Mouse (Mus musculus): ENCODE results near the gene Rasd2.

Gene Rasd2

DNA sequence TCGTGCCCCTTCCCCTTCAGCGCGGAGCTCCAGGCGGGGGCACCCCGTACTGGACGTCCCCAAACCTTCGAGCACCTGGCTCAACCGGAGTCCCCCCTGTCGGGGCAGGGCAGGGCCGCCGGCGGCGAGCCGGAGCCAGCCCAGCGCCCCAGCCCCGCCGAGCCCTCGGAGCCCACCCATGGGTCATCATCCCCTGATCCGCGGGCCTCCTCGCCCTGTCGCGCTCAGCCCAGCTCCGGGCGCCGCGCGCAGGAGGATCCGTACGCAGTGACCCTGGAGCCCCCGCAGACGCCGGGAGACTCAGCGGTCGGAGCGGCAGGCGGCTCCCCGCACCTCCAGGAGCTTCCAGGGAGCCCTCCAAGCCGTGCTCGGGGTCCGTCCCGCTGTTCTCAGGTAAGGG lies at the start of gene Rasd2:
Gene Rasd2, plus strand, starts transcription at position 259 of the 400 bp plus-strand sequence.
- peak; percentile 20 for DNase-seq

DNA sequence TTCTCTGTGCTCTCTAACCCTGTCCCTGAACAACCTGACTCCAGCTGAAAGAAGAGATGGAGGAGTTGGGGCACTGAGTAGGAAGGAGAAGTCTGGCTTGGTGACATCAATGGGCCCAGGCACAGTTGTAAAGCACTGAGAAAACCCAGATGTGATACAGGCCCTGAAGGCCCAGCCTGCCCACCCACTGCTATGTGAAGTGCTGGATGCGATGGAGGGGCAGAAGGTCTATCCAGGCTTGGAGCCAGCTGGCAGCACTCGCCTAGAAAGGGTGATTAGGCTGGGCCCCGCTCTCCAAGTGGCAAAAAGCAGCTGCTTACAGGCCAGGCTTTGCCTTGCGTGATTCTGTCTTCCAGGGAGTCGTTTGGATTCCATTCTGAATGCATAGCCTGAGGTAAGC lies 44.4 kb upstream of the Rasd2 start:
- DNase-seq = no peak

DNA sequence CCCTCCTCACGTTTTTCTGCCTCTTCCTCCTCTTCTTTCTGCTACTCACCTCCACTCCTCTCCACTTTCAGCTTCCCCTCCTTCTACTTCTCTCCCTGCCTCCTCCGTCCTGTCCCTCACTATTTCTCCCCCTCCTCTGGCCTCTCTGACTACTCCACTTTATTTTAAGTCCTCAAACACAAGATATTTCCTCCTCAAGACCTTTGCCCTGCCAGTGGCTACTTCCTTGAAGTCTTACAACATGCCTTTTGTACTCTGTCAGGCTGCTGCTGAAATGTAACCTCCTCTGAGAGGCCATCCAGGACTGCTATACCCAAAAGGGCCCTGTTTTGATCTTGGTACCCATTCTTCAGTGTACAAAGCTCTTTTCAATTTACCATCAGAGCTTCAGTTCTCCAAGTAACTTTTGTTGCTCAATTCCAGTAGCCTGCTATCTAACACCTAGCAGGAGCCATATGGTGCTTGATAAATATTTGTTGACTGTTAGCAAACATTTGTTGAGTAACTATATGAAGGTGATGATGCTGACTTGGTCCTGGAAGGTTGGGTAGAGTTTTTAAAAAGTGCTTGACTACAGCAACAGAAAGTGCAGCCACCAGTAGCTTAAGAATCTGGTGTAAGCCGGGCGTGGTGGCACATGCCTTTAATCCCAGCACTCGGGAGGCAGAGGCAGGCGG lies 41.6 kb upstream of the Rasd2 start:
- no peak for DNase-seq

DNA sequence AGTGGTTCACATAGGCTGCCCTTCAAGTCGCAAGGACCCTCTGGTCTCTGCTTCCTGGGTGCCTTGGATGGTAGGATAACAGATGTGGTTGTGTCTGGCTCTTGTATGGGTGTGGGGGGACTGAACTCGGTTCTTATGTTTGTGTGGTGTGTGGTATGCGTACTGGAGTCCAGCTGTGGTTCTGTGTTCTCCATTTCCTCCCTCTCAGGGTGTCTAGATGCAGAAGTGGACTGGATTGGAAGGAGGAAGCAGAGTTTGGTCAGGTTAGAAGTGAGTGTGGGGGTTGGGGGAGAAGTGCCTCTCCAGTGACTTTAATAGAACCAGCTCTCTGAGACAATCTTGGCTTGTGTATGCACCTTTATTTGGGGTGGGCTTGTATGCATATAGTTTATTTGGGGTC lies 20.7 kb upstream of the Rasd2 start:
- no peak for DNase-seq

DNA sequence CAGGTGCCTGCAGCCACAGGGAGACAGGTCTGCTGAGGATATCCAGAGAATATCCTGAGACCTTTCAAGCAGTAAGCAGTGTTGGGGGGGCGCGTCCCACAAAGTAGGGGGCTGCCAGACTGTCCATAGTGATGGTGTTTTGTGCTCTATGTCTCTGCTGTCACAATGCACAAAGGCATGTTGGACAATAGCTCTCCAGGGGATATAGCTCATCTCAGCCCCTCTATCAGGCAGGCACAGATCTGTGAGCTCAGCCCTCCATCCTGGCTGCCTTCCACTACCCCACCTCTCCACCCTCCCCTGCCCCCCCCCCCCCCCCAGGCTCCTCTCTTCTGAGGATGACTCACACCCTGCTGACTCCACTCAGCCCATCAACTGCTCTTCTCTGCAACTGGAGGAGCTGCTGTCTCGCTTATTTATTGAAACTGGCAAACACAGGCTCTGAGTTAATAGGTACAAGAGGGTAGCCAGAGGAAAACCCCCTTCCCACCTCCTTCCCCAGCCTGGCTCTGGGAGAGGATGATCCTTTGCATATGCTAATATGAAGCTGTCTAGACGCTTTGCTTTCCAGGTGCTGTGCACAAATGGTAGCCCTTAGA lies 19.2 kb upstream of the Rasd2 start:
- DNase-seq = no peak

DNA sequence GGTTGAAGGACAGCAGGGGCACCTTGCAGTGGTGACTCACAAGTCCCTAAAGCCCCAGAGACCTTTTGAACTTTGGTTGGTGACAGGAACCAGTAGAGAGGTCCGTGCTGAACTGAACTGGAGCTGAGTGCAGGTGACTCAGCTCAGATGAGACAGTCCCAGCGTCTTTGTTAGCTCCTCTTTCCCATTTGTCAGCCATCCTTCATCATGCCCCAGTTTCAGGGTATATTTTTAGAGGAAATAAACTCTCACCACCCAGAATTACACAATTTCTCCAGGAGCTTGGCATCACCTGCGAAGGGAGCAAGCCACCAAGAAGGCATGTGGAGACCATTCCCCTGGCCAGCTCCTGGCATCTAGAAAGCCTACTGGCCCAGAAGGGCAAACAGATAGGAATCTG lies 16.6 kb upstream of the Rasd2 start:
- DNase-seq = no peak

DNA sequence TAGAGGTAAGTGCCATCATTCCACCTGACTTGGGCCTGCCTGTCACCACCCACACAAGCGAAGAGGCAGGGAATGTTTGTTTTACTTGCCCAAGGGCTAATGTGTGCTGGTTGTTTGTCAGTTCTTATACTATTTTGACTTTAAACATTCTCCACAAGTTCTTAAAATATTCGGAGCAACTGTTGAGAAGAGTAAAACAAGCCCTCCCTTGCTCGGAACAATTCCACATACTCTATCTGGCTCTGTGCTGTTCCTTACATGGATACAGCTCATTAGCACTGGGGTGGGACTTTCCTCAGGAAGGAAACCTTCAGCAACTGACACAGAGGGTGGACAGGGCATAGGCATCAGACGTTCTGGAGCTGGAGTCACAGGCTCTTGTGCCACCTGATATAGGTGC lies 15.9 kb upstream of the Rasd2 start:
- no peak for DNase-seq

DNA sequence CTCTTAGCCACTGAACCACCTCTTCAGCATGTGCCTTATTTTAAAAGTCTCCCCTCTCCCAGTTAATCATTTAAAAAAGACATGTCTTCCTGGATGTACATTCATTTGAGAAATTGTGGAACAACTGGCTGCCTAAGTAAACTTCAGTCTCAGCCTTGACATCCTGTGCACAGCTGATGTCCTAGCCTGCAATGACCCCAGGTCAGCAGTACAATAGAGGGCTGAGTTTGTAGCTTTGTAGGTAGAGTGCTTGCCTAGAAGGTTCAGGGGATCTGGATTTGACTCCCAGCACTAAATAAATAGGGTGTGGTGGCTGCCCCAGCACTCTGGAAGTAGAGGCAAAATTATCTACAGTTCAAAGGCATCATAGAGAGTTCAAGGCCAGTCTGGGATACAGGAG lies 15.4 kb upstream of the Rasd2 start:
- DNase-seq = no peak

DNA sequence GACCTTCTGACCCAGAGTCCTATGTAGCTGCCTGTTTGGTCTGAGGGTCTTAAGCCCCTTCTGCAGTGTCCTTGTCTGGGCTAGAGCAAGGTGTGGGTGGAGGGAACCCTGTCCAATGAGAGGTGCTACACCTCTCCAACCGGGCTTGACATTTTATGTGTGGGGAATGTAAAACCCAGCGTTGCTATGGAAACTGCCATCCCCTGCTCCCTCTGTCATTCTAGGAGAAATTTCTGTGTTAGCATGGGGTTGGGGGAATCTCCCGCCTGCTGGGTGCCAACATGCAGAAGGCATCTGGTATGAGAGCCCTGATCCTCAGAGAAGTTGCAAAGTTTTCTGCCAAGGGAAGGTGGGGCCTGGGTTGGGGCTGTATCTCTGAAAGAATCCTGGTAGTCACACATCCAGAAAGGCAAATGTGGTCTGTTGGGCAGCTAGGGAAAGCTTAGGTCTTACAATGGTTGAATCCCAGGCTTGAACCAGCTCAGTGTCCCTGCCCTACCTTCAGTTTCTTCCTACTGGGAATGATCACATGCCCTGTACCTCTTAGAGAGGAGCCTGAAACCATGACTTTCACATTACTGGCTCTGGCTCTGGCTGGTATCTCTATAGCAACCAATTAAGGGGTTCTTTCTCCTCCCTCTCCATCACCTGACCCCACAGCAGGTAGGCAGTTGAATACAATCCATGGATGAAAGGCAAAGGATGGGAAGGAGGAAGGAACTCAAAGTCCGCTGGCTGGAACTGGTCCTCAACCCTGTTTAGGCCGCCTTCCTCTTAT lies 14.6 kb upstream of the Rasd2 start:
- DNase-seq = no peak

DNA sequence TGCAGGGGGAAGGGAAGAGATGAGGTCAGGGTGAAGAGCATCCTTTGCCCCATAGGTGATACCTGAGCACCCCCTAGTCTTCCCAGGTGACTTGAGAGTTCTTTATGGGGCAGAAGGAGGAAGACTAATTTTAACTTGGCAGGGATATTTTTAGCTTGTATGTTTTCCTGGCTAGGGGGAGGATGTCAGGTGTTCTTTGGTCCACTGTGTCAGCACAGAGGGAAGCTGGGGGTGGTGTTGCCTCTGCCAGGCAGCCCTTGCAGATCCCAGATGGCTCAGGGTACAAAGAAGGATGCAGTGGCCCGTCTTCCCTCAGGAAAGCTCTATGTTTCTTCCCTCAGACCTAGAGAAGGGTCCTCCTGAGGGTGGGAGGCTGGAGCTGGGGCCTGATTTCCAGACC lies 13.8 kb upstream of the Rasd2 start:
- no peak for DNase-seq

DNA sequence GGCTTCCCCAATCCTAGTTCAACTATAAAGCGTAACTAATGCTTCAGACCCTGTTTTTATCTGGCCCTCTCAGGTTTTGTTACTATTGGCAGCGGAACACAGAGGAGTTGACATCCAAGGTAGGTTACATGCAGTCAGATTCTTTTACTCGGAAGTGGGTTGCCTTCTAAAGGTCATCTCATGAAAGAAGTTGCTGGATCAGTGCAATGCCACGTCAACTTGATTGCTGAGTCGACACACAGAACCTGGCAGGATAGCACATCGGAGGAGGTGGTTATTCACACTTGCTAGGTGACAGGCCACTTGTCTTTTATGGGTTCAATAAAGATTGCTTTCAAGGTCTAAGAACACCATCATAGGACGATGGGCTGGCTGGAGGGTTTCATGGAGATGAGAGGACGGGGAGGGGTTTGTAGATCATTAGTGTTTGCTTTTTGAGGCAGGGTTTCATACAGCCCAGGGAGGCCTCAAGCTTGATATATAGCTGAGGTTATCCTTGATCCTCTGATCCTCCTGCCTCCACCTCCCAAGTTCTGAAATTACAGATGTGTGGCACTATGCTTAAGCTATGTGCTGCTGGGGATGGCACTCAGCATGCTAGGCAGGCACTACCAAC lies 11.6 kb upstream of the Rasd2 start:
- DNase-seq = no peak

DNA sequence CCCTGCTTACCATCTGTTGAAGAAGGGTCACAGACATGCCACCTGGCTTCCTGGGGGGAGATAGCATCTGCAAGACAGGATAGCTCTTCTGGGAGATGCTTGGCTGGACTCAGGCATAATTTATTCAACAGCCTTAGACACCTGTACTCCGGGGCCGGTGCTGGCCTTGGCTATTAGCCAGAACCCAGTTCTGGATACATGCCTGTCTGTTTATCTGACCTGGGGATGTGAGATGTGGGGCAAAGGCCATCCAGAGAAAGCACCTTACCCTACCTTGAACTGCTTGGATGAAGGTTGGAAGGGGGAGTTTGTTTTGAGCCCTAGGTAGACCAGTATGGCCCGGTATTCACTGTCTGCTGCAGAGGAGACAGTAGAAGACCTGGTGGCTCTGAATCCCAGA lies 10.8 kb upstream of the Rasd2 start:
- DNase-seq = no peak

DNA sequence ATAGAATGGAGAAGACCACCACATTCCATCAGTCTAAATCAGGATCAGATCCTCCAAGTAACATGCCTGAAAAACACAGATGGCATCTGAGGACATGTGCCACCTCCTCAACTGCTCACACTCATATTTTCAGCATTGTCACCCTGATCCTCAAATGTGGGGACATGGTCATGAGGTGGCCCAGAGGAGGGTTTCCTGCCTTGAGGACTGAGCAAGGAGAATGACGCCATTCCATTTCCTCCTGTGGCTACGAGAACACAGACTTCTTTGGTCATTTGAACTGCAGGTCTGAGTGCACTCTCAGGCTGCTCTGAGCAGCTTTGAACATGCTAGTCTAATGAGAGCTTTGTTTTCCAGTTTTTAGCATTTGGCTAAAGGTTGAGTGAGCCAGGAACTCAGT lies 10.3 kb upstream of the Rasd2 start:
- DNase-seq = no peak

DNA sequence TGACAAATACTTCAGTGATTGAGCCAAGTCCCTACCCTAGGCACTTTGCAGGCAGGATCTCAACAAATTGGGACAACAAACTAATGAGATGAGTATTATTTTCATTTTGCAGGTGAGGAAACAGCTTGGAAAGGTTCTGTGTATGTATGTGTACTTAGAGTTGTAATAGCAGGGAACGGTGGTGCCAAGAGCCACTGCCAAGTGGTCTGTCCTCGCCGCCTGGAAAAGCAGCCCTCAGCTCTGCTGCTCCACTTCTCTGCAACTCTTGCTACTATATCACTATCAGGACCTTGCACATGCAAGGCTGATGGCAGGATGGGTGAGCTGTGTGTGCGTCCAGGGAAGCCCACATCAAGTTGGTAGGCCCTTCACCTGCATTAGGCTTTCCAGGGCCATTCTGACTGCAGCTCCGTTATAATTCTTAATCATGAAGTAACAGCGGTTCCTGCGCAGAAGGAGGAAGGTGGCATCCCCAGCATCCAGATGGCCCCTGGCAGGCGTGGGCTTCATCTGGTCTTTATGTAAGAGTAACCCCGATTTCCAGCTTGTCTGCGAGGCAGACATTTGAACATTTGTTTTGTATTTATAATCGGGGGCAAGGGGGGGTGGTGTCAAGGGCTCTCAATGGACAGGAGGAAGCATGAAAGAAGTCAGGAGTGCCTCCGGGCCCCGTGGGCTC lies 9.4 kb upstream of the Rasd2 start:
- DNase-seq = no peak

DNA sequence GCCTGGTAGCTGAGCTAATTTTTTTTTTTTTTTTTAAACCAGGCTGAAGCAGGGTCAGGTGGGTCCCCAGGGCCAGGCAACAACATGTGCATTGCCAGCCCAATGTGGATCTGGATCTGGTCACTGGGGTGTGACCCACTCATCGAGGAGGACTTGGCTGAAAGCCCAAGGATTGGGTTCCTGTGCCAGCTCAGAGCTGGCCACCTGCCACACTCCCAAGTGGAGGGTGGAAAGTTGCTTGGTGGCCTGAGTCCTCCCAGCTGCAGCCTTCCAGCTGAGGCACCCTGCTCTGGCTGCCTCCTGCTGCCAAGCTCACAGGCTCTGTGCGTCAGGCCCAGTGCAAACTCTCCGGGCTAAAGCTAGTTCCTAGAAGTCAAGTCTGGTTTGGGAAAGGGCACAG lies 2.3 kb upstream of the Rasd2 start:
- DNase-seq = no peak

DNA sequence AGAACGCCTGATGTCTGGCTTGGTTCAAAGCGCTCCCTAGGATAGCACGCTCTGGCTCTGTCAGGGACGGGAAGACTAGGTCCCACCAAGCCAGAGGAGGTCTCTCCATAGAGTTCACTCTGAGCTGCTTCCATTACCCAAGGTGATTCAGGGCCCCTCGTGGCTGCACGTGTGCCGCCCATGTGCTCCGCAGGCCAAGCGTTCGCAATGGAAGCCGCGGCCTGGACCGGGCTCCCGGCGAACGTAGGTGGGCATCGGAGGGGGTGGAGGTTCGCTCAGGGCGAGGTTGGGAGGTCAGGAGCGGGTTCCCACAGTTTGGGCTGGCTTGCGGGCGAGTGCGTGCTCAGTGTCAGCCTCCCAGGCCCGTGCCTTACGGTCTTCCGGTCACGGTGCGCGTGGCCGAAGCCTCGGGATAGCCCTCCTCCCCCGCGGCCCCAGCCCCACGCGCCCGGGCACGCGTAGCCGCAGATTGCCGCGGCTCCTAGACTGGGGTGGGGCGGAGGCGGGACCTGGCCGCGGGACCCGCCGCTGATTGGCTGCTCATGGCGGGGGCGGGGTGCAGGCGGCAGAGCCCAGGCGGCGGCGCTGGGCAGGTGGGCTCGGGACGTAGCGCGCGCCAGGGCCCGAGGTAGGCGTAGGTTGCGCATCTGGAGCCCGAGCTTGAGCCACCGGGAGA lies 975 bp upstream of the Rasd2 start:
- DNase-seq = peak; percentile 90

DNA sequence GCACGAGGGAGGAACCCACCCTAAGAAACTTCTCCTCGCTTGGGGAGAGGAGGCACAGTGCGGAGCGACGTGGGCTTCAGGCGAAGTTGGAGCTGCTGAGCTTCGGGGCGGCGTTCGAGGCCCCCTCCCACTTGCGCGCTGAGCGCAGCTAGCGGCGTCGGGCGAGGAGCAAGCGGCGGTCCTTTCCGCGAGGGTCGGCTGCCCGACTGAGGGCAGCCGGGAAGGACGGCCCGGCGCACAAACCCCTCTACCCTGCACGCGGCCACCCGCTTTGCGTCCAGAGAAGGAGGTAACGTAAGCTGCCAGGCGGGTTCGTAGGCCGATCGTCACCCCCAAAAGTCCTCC lies 465 bp upstream of the Rasd2 start:
- no peak for DNase-seq

DNA sequence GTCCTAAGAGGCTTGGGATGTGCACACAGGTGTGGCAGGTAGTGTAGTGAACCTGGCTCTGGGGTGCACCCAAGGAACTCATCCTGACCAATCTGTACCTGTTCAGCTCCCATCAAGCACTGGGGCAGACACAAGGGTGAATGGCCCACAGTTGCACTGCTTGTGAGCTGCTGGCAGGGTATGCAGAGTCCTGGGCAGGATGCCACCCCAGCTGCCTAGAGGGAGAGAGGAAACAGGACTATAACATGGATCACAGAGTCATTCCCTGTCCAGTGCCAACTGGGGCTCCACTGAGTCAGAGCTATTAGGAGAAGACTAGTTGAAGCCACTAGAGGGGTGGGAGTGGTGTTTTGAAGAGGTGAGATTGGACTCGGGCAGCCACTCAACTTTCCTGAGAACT lies 1.3 kb downstream of the Rasd2 start:
- no peak for DNase-seq

DNA sequence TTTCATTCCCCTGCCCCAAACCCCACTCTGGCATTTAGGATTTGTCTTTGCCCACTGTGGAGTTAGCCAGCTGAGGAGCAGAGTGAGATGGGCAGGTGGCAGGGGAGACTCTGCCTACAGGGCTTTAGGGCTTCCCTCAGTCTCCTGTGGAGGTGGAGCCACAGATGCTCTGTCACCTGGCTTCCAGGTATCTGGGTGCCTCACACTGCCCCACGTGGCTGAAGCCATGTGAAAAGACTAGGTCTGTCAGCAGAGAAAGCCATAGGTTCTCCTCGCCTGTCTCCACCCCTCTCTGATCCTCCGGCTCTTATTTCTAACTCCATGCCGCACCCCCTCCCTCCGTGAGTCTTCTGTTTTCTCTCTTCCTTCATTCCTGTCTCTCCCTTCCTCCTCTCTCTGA lies 2.2 kb downstream of the Rasd2 start:
- DNase-seq = no peak

DNA sequence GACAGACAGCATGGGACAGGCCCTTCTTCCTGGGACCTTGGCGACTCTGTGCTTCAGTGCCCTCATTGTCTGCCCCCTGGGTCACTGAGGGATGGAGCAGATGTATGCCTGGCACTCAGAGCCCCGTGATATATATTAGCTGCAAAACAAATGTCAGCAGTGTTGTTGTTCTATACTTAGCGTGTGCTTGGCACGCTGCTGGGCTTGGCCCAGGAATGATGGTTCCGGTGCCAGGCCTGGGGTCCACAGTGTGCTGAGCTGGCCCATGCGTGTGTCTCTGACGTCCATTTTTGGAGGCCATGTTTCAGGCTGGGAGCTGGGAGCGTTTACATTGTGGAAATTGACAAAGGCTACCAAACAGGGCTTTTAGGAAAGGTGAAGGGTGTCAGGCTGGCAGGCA lies 3.1 kb downstream of the Rasd2 start:
- no peak for DNase-seq

DNA sequence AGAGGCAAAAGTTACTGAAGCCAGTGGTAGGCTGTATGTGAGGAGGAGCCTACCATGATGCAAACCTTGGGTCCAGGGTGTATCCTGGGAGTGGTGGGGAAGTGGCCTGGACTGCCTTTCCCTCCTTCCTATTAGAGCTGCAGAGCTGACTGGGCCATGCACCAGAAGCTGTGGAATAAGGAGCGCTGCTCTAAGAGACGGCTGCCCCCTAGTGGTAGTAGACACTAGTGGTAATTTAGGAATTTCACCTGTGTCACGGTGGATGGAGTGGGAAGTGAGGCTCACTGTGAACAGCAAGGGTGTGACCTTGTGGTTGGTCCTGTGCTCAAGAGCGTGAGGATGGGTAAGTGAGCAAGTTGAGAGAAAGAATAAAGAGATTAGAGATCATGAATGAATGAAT lies 4.2 kb downstream of the Rasd2 start:
- DNase-seq = peak; percentile 70

DNA sequence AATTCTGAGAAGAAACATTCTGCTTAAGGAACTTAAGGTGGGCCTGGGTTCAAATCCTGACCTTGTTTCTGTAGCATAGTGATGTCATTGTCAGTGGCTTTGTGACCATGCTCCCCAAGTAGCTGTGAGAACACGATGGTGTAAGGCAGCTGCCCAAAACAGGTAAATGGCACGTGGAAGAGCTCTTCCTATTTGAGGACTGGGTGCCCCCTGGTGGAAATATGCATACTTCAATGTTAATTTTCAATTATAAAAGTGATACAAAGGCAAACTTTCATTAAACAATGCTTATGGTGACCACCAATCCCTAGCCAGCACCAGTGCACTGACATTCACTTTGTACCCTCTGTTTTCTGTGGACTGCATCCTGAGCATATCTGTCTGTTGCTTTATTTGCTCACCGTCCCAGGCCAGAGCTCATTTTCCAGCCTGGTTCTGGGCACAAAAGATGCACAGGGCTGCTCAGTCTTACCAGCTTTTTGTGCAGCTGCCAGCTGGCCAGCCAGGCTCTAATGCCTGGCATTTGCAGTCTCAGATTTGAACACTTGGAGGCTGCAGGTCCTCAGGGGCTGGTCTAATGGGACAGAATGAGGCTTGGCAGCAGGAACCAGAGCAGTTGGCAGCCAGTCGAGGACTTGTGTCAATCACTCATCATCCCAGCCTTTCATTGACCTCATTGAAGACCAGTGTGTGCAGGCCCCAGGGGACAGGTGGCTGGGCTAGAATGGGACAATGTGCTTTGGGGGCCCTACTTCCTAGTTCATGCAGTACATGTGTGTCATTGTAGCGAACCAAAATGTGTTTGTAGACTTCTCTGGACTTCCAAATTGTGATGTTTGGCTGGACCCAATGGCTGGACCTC lies 6.4 kb downstream of the Rasd2 start:
- peak; percentile 51 for DNase-seq

All from thymus, postnatal 4 days (tissue).